Mouse (Mus musculus): ENCODE results near the gene Vmn1r80. TPM values are rescaled to one million over a fixed set of nuclear protein-coding genes. Genes with fewer than 3 reads are reported as not detected.

Vmn1r80 gene
- polyA plus RNA-seq (2014; fragmentation: Illumina TruSeq; extraction: RNeasy Lipid Tissue Mini Kit (QIAGEN cat#74804); ENCODE audit: low replicate concordance): not detected

GRCm38 (mm10) chr7:12188986-12189385 lies at the start of gene Vmn1r80:
Gene Vmn1r80, plus strand, starts transcription at chr7:12189286.

GRCm38 (mm10) chr7:12149957-12150356 lies 39.1 kb upstream of the Vmn1r80 start, which contains the start of gene Vmn1r78:
Gene Vmn1r78, plus strand, starts transcription at chr7:12150257.

GRCm38 (mm10) chr7:12170979-12171378 lies 18.1 kb upstream of the Vmn1r80 start, which contains the start of gene Vmn1r79:
Gene Vmn1r79, plus strand, starts transcription at chr7:12171279.

Other genes with a start within 250 kb of the Vmn1r80 start
- gene Vmn1r77, start 152.5 kb upstream of the Vmn1r80 start, polyA plus RNA-seq (2014; fragmentation: Illumina TruSeq; extraction: RNeasy Lipid Tissue Mini Kit (QIAGEN cat#74804); ENCODE audit: low replicate concordance): not detected
- not detected for gene Vmn1r78, start 39.0 kb upstream of the Vmn1r80 start, polyA plus RNA-seq (2014; fragmentation: Illumina TruSeq; extraction: RNeasy Lipid Tissue Mini Kit (QIAGEN cat#74804); ENCODE audit: low replicate concordance)
- gene Vmn1r79, start 18.0 kb upstream of the Vmn1r80 start, polyA plus RNA-seq (2014; fragmentation: Illumina TruSeq; extraction: RNeasy Lipid Tissue Mini Kit (QIAGEN cat#74804); ENCODE audit: low replicate concordance): not detected
- gene Vmn1r81, start 79.0 kb downstream of the Vmn1r80 start, polyA plus RNA-seq (2014; fragmentation: Illumina TruSeq; extraction: RNeasy Lipid Tissue Mini Kit (QIAGEN cat#74804); ENCODE audit: low replicate concordance): not detected
- not detected for gene Vmn1r82, start 111.1 kb downstream of the Vmn1r80 start, polyA plus RNA-seq (2014; fragmentation: Illumina TruSeq; extraction: RNeasy Lipid Tissue Mini Kit (QIAGEN cat#74804); ENCODE audit: low replicate concordance)
- not detected for gene Vmn1r83, start 140.2 kb downstream of the Vmn1r80 start, polyA plus RNA-seq (2014; fragmentation: Illumina TruSeq; extraction: RNeasy Lipid Tissue Mini Kit (QIAGEN cat#74804); ENCODE audit: low replicate concordance)
- not detected for gene Vmn1r84, start 180.0 kb downstream of the Vmn1r80 start, polyA plus RNA-seq (2014; fragmentation: Illumina TruSeq; extraction: RNeasy Lipid Tissue Mini Kit (QIAGEN cat#74804); ENCODE audit: low replicate concordance)
- gene Zfp551, start 233.5 kb downstream of the Vmn1r80 start, polyA plus RNA-seq (2014; fragmentation: Illumina TruSeq; extraction: RNeasy Lipid Tissue Mini Kit (QIAGEN cat#74804); ENCODE audit: low replicate concordance): 1.3 TPM

Data from small intestine, adult 10 weeks (tissue).